Mouse (Mus musculus): ENCODE measurements at regions not wholly inside any gene's neighbourhood (a gene's known extent, or its start where the extent isn't known, plus 50 kb on each side); places are given as distances from the start of the nearest gene placed in this dataset.

DNA sequence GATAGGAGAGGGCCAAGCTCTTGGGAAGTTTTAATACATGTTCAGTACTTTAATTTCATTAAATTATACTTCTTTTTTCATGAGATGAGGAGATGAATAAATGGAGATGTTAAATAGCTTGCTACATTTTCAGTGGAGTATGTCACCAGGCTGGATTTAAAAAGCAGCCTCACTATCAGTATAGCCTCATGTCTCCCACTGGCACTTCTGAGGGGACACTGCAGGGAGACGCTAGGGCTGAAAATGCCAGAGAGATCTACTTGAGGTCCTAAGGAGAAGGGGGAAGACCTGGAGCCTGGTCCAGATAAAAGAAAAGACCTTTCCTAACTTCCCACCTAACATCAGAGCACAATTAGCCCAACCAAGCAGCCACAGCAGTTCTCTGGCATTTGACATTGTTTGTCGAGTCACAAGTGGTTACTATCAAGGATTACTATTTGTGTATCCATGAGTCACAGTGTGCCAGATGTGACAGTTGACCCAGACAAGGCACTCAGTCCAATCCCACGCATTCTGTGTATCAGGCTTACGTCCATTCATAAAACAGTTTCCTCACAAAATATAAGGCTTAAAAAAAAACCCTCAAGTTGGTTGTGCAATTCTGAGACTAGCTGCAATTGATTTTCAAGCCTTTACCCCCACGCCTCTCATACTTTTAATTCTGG, 703.8 kb downstream of the Inhba start:
- TF ChIP-seq POLR2A (IDR thresholded peaks at IDR 0.05; ENCODE audit: extremely low read depth, insufficient read depth, low read length) (no peak), CTCF (IDR thresholded peaks at IDR 0.05; ENCODE audit: extremely low read depth, insufficient read depth, low read length) (no peak)
